Mouse (Mus musculus): ENCODE data around the gene Rexo4. TPM values are rescaled to one million over a fixed set of nuclear protein-coding genes. Genes with fewer than 3 reads are reported as not detected.

Gene Rexo4
- 37.5 and 49.7 TPM in 2 replicates for polyA plus RNA-seq (2014; fragmentation: Nextera tagmentation; extraction: Ambion mirVana)

DNA sequence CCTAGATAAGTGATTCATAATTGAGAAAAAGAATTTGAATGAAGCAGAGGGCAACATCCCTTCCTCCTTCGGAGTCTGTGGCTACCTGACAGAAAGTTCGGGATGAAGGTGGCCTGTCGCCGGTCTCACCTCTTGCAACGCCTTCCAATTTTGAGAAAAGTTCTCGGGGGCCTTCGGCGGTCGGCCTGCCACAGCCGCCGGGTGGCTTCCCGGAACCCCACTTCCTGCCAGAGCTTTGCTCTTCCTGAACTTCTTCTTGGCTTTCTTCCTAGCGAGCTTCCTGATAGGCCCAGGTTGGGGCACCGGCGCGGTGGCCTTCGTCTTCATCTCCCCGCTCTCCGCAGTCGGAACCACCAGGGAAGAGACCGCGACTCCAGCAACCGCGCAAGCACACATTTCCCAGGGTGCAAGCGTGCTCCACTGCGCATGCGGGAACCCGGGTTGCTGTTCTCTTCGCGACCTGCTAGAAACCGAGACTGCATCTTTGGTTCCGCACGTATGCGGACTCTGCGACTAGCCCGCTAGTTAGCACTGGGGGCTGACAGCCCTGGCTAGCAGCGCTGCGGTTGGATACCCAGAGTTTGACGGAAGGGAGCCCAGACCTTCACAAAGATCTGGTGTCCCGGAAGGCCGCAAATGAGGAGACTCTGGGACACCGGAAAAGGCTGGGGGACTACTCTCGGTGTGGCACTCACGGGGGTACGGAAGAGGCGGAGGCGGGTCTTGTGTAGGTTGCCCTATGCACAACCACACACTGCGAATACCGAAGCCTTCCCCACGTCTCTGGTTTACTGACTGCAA lies at the start of gene Rexo4:
Gene Rexo4 (minus strand): TSS at position 464 of the 801 bp plus-strand sequence.
- peaks cover 28% of the 10 kb centered on the region for H3K36me3 ChIP-seq (ENCODE audit: control insufficient read depth, insufficient read depth, low read length)
- peaks cover 10% of the 10 kb centered on the region for H3K4me1 ChIP-seq (ENCODE audit: control insufficient read depth, insufficient read depth, low read length)
- ATAC-seq (ENCODE audit: low FRiP score, low TSS enrichment), result peak; percentile 95
- H3K4me3 ChIP-seq (ENCODE audit: low read length), result peak within 1 kb of the TSS; percentile 85
- under 1% methylated on average over 50 of the region's 50 CpGs for WGBS
- H3K9me3 ChIP-seq (ENCODE audit: control insufficient read depth, low read length), result no peaks in the 10 kb centered on the region
- H3K4me2 ChIP-seq (replicated peaks; ENCODE audit: low read depth, low read length), result peak within 1 kb of the TSS; percentile 86
- no peaks in the 10 kb centered on the region for H3K27me3 ChIP-seq (ENCODE audit: control insufficient read depth, insufficient read depth, low read length)
- H3K9ac ChIP-seq (ENCODE audit: low read depth, low read length), result peak within 1 kb of the TSS; percentile 94
- peak within 1 kb of the TSS; percentile 98 for H3K27ac ChIP-seq (ENCODE audit: low read depth, low read length)

DNA sequence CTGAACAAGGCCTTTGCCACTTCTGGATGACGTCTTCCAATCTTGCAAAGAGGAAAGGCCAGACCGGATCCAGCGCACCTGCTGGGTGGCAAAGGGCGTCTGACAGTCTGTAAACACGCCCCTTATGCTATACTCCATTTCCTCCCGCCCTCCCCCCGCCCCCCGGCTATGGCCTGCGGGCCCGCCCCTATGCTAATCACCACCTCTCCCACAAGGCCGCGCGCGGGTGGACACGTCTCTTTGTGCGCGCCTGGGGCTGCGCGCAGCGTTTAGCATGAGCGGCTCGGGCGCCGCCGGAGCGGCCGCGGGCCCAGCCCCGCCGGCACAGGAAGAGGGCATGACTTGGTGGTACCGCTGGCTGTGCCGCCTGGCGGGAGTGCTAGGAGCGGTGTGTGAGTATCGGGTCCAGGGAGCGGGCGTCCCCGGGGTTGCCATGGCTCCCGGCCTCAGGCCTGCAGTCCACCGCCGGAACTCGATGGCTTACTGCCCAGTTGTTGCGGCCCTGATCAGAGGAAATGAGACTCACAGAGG lies 45.6 kb upstream of the Rexo4 start, which contains the start of gene Cacfd1:
Gene Cacfd1 (plus strand): TSS at position 213 of the 531 bp plus-strand sequence.
- Histone ChIP-seq H3K27me3 (ENCODE audit: control insufficient read depth, insufficient read depth, low read length) (no peaks in the 10 kb centered on the region), H3K27ac (ENCODE audit: low read depth, low read length) (peak within 1 kb of the TSS; percentile 67), H3K36me3 (ENCODE audit: control insufficient read depth, insufficient read depth, low read length) (peaks cover 18% of the 10 kb centered on the region), H3K4me2 (replicated peaks; ENCODE audit: low read depth, low read length) (peak within 1 kb of the TSS; percentile 79), H3K4me3 (ENCODE audit: low read length) (peak within 1 kb of the TSS; percentile 68), H3K9ac (ENCODE audit: low read depth, low read length) (peak within 1 kb of the TSS; percentile 88), H3K4me1 (ENCODE audit: control insufficient read depth, insufficient read depth, low read length) (peaks cover 14% of the 10 kb centered on the region), H3K9me3 (ENCODE audit: control insufficient read depth, low read length) (no peaks in the 10 kb centered on the region)
- peak; percentile 97 for ATAC-seq (ENCODE audit: low FRiP score, low TSS enrichment)
- WGBS, result 0% methylated on average over 40 of the region's 43 CpGs

DNA sequence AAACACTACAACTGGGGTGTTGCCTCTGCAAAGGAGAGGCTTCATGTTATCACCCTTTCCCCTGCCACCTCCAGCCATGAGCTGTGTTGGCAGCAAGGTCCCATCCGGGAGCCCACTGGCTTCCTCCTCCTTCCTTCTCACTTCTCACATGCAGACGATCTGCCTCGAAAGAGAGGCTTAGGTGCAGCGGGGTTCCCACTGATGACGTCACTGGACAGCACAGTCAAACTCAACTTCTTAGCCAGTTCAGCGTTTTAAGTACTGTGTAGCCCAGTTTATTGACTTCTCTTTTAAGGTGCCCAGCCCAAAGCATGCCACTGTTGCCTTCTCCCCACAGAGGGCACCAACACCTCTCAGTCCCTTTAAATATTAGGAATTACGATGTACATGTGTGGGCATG lies 43.5 kb upstream of the Rexo4 start:
- 78% methylated on average over 7 of the region's 7 CpGs for WGBS
- H3K4me3 ChIP-seq (ENCODE audit: low read length), result no peak overlapping the region

DNA sequence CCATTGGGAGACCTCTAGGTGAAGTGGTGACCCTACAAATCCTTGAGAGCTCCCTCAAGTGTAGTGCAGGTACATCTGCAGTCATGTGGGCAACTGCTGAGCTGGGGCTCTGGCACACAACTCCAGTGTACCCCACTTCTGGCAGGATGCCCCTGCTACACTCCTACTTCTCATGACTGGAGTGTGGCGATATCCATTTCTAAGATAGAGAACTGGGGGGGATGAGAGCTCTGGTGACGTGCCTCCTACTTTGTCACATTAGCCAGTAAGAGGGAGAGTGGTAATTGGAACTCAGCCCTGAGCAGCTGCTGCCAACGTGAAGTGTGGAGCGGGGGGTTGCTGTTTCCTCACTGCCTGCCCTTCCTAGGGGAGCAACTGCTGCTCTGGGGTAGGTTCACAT lies 42.1 kb upstream of the Rexo4 start:
- Histone ChIP-seq H3K9ac (ENCODE audit: low read depth, low read length) (no peak overlapping the region), H3K9me3 (ENCODE audit: control insufficient read depth, low read length) (no peaks in the 10 kb centered on the region), H3K27ac (ENCODE audit: low read depth, low read length) (no peak overlapping the region), H3K4me2 (replicated peaks; ENCODE audit: low read depth, low read length) (no peak overlapping the region), H3K27me3 (ENCODE audit: control insufficient read depth, insufficient read depth, low read length) (no peaks in the 10 kb centered on the region), H3K4me1 (ENCODE audit: control insufficient read depth, insufficient read depth, low read length) (peaks cover 14% of the 10 kb centered on the region), H3K4me3 (ENCODE audit: low read length) (no peak overlapping the region), H3K36me3 (ENCODE audit: control insufficient read depth, insufficient read depth, low read length) (no peaks in the 10 kb centered on the region)
- ATAC-seq (ENCODE audit: low FRiP score, low TSS enrichment), result no peak
- WGBS, result 62% methylated on average over 4 of the region's 4 CpGs

More for the DNA sequence above, 43.5 kb upstream of the Rexo4 start:
- no peaks in the 10 kb centered on the region for H3K27me3 ChIP-seq (ENCODE audit: control insufficient read depth, insufficient read depth, low read length)
- H3K9ac ChIP-seq (ENCODE audit: low read depth, low read length), result no peak overlapping the region
- ATAC-seq (ENCODE audit: low FRiP score, low TSS enrichment), result no peak
- H3K36me3 ChIP-seq (ENCODE audit: control insufficient read depth, insufficient read depth, low read length), result no peaks in the 10 kb centered on the region
- H3K27ac ChIP-seq (ENCODE audit: low read depth, low read length), result no peak overlapping the region
- no peak overlapping the region for H3K4me2 ChIP-seq (replicated peaks; ENCODE audit: low read depth, low read length)
- peaks cover 14% of the 10 kb centered on the region for H3K4me1 ChIP-seq (ENCODE audit: control insufficient read depth, insufficient read depth, low read length)
- no peaks in the 10 kb centered on the region for H3K9me3 ChIP-seq (ENCODE audit: control insufficient read depth, low read length)

DNA sequence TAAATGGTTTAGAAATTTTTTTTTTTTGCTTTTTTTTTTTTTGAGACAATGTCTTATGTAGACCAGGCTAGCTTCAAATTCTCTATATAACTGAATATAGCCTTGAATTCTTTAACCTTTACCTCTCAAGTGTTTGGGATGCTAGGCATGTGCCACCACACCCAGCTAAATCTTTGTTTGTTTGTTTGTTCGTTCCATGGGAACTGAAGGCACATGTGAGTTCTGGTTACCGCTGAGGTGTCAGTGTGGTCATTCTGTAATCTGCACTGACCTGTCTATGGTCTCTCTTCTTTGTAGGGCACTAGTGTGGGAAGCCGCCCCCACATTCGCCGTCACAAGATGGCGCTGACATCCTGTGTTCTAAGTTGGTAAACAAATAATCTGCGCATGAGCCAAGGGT lies 33.8 kb upstream of the Rexo4 start:
- Histone ChIP-seq H3K36me3 (ENCODE audit: control insufficient read depth, insufficient read depth, low read length) (no peaks in the 10 kb centered on the region), H3K27me3 (ENCODE audit: control insufficient read depth, insufficient read depth, low read length) (no peaks in the 10 kb centered on the region), H3K4me2 (replicated peaks; ENCODE audit: low read depth, low read length) (no peak overlapping the region), H3K9me3 (ENCODE audit: control insufficient read depth, low read length) (no peaks in the 10 kb centered on the region), H3K4me3 (ENCODE audit: low read length) (no peak overlapping the region), H3K4me1 (ENCODE audit: control insufficient read depth, insufficient read depth, low read length) (no peaks in the 10 kb centered on the region), H3K9ac (ENCODE audit: low read depth, low read length) (no peak overlapping the region), H3K27ac (ENCODE audit: low read depth, low read length) (no peak overlapping the region)
- 90% methylated on average over 6 of the region's 7 CpGs for WGBS
- no peak for ATAC-seq (ENCODE audit: low FRiP score, low TSS enrichment)

DNA sequence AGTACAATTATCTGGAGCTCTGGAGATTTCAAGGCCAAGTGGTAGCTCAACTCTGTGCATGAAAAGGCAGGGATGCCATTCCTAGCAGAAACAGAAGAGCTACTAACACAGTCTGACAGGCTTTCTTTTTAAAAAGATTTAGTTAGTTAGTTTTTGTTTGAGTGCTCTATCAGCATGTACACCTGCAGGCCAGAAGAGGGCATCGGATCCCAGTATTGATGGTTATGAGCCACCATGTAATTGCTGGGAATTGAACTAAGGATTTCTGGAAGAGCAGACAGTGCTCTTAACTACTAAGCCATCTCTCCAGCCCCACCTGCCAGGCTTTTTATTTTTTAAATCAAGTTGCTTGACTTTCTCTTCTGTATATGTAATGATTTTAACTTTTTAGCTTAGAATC lies 33.3 kb upstream of the Rexo4 start:
- Histone ChIP-seq H3K9me3 (ENCODE audit: control insufficient read depth, low read length) (no peaks in the 10 kb centered on the region), H3K4me3 (ENCODE audit: low read length) (no peak overlapping the region), H3K4me2 (replicated peaks; ENCODE audit: low read depth, low read length) (no peak overlapping the region), H3K4me1 (ENCODE audit: control insufficient read depth, insufficient read depth, low read length) (no peaks in the 10 kb centered on the region), H3K27me3 (ENCODE audit: control insufficient read depth, insufficient read depth, low read length) (no peaks in the 10 kb centered on the region), H3K9ac (ENCODE audit: low read depth, low read length) (no peak overlapping the region), H3K36me3 (ENCODE audit: control insufficient read depth, insufficient read depth, low read length) (no peaks in the 10 kb centered on the region), H3K27ac (ENCODE audit: low read depth, low read length) (no peak overlapping the region)
- WGBS, result 95% methylated on average over 1 of the region's 1 CpGs
- no peak for ATAC-seq (ENCODE audit: low FRiP score, low TSS enrichment)

DNA sequence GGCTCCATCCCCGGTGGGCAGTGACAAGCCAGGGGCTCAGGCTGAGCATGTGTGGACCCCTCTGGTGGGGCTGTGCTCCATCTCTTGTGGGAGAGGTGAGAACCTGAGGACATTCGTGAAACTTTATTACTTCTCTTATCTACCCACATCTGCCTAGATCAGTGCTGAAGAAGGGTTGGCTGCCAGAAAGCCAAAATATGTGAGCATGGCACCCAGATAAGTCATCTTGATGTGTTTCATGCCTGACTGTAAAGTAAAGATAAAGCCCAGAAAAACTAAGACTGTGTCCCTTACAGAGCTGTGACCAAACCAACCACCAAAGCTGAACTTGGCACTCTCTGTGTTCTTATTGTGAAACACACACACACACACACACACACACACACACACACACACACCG lies 29.8 kb upstream of the Rexo4 start:
- Histone ChIP-seq H3K9ac (ENCODE audit: low read depth, low read length) (no peak overlapping the region), H3K9me3 (ENCODE audit: control insufficient read depth, low read length) (no peaks in the 10 kb centered on the region), H3K4me3 (ENCODE audit: low read length) (no peak overlapping the region), H3K27ac (ENCODE audit: low read depth, low read length) (no peak overlapping the region), H3K27me3 (ENCODE audit: control insufficient read depth, insufficient read depth, low read length) (no peaks in the 10 kb centered on the region), H3K4me1 (ENCODE audit: control insufficient read depth, insufficient read depth, low read length) (no peaks in the 10 kb centered on the region), H3K36me3 (ENCODE audit: control insufficient read depth, insufficient read depth, low read length) (no peaks in the 10 kb centered on the region), H3K4me2 (replicated peaks; ENCODE audit: low read depth, low read length) (no peak overlapping the region)
- ATAC-seq (ENCODE audit: low FRiP score, low TSS enrichment), result no peak
- 78% methylated on average over 3 of the region's 3 CpGs for WGBS

DNA sequence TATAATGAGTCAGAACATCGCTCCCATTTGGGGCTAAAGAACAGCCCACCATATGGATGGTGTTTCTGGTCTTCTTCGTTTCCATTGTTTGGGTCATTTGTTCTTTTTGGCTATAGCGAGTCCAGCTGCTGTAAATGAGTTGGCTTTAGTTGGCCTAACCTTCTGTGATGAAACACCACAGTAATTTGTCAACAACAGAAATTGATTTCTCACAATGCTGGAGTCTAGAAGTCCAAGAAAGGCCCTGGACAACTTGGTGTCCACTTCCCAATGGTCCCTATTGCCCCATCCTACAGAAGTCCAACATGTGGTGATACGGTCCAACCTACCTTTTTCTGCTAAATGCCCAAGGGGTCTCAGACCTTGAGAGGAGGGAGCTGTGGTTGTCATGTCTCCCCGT lies 20.5 kb upstream of the Rexo4 start:
- Histone ChIP-seq H3K36me3 (ENCODE audit: control insufficient read depth, insufficient read depth, low read length) (no peaks in the 10 kb centered on the region), H3K4me3 (ENCODE audit: low read length) (no peak overlapping the region), H3K4me2 (replicated peaks; ENCODE audit: low read depth, low read length) (no peak overlapping the region), H3K27ac (ENCODE audit: low read depth, low read length) (no peak overlapping the region), H3K9me3 (ENCODE audit: control insufficient read depth, low read length) (no peaks in the 10 kb centered on the region), H3K27me3 (ENCODE audit: control insufficient read depth, insufficient read depth, low read length) (no peaks in the 10 kb centered on the region), H3K9ac (ENCODE audit: low read depth, low read length) (no peak overlapping the region), H3K4me1 (ENCODE audit: control insufficient read depth, insufficient read depth, low read length) (no peaks in the 10 kb centered on the region)
- no peak for ATAC-seq (ENCODE audit: low FRiP score, low TSS enrichment)
- 84% methylated on average over 5 of the region's 5 CpGs for WGBS

DNA sequence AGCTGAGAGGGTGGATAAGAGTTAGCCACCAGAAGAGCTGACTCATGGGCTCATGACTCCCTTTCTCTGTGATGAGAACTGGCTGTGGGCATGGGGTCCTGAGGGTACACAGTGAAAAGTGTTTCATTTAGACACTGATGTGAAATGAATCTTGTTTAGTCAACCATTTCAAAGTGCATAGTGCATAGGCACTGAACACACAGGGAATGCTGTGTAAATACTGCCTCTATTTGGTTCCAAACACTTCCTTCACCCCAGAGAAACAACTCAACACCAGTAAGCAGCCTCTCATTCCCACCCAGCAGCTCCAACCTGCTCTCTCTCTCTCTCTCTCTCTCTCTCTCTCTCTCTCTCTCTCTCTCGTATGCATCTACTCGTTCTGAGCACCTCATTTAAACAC lies 20.0 kb upstream of the Rexo4 start:
- Histone ChIP-seq H3K9ac (ENCODE audit: low read depth, low read length) (no peak overlapping the region), H3K27ac (ENCODE audit: low read depth, low read length) (no peak overlapping the region), H3K4me3 (ENCODE audit: low read length) (no peak overlapping the region)

More for the DNA sequence above, 20.0 kb upstream of the Rexo4 start:
- no peaks in the 10 kb centered on the region for H3K36me3 ChIP-seq (ENCODE audit: control insufficient read depth, insufficient read depth, low read length)
- no peak for ATAC-seq (ENCODE audit: low FRiP score, low TSS enrichment)
- WGBS, result 87% methylated on average over 2 of the region's 2 CpGs
- no peaks in the 10 kb centered on the region for H3K9me3 ChIP-seq (ENCODE audit: control insufficient read depth, low read length)
- no peak overlapping the region for H3K4me2 ChIP-seq (replicated peaks; ENCODE audit: low read depth, low read length)
- H3K27me3 ChIP-seq (ENCODE audit: control insufficient read depth, insufficient read depth, low read length), result no peaks in the 10 kb centered on the region
- no peaks in the 10 kb centered on the region for H3K4me1 ChIP-seq (ENCODE audit: control insufficient read depth, insufficient read depth, low read length)
